Mouse (Mus musculus): ENCODE results near the gene Ythdf1.

Ythdf1 gene

DNA sequence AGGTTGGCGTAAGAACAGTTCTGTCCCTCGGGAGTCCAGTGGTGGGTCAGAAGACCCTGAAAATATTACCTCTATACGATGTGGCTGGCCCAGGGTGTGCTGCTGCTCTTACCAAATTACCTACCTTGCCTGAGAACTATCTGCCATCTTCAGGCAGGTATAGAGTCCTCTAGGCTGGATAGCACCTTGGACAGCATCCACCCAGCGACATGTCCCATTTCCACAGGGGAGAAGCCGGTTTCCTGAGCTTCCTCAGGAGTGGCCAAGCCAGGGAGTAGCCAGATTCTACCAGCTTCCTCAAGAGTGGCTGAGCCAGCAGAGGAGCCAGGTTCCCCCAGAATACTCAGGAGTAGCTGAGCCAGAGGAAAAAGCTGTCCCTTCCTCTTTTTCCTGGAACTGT is 35.5 kb downstream of the Ythdf1 start:
- in situ Hi-C loops (cut with MboI, MseI) = loop anchor here in 1 of 2 experiments (5.0 kb wide), 1 partner anchor 88 kb away; no protein-coding TSS in a partner anchor

DNA sequence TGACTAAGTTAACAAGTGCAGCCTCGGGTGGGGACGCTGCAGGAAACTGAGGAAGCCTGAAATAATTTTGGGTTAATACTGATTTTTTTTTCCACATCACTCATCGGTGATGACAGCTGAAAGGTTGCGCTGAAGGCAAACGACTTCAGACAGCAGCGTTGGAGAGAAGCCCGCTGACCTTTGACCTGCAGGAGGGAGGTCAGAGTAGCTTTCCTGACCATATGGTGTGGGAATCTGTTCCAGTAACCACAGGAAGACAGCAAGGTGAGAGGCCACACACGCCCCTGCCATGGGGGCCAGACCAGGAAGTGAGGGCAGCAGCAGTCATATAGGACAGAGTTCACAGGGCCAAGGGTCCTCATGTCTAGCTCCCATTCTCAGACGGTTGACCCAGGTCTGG is 39.5 kb downstream of the Ythdf1 start:
- in situ Hi-C loops (cut with MboI, MseI) = no loop called here

DNA sequence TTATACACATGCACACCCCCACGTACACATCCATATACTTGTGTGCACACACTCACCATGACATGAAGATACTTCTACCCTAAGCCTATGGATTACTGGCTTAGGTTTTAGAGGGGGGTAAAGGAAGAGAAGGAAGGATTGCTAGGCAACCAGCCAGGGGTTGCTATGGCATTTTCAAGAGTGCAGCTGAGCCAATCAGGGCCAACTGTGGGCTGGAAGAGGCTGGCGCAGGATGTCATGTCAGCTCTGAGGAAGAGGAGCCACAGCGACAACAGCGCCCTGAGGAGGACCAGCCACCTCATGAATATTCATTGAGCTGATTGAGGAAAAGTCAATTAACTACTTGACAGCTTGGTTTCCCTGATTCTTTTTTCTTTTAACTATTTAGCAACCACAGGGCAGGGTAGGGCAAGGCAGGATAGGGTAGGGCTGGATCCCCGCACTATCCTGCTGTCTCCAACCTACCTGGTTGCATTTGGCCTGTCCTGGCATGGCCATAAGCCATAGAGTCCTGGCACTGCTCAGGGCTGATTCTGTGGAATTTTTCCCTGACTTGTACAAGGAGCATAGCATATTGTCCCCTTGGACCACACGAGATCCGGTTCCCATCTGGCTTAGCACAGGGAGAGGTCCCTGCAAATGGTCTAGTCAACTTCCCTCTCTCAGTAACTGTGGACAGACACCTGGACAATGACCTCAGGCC is 41.2 kb downstream of the Ythdf1 start:
- in situ Hi-C loops (cut with MboI, MseI) = no loop called here

DNA sequence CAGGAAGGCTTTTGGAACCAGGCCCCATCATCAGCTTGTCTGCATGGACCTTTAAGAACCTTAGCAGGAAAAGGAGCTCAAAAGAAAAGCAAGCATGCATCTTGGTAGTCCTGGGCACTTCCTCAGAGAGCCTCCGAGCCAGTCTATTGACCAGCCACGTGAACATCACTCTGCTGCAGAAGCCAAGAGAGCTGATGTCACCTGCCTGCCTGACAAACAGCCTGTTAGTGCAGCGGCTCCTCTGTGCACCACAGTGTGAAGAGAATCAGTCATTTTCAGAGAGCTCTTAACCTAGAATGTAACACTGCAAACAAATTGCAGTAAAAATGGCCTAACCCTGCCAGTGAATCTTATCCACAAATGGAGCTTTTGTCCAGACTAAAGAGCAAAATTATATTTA is 50.7 kb downstream of the Ythdf1 start:
- in situ Hi-C loops (cut with MboI, MseI) = no loop called here

DNA sequence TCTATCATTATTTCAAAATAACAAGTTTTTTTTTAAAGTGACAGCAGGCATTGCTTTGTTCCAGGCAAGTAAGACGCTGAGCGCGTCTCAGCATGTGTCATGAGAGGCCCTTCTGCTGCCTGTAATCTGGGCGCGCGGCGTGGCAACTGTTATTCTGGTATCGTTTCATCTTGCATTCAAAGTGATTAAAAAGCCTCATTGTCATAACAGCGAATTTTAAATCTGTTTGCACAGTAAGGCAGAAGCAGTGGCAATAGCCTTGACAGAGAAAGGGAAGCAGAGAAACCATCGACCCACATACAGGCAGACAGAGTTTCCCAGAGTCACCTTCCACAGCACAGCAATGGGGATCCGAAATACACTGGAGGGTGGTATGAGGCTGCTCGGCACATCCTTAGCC is 59.2 kb downstream of the Ythdf1 start:
- in situ Hi-C loops (cut with MboI, MseI) = no loop called here

DNA sequence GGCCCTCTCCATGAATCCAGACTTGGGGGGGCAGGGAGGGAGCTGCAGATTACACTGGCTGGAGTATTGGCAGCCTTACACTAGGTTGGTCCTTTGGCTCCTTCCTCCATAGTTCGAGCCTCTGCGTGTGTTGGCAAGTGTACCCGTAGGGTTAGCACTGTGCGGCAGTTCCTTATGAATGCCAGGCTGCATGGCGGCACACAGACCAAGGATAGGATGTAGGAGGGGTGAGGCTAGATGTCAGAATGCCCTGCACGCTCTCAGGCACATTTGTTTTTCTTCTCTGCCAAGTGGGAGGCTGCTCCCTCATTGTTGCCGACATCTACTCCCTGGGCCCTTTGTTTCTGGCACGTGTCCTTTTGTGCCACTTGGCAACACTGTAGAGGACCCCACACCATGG is 63.6 kb downstream of the Ythdf1 start:
- in situ Hi-C loops (cut with MboI, MseI) = no loop called here

DNA sequence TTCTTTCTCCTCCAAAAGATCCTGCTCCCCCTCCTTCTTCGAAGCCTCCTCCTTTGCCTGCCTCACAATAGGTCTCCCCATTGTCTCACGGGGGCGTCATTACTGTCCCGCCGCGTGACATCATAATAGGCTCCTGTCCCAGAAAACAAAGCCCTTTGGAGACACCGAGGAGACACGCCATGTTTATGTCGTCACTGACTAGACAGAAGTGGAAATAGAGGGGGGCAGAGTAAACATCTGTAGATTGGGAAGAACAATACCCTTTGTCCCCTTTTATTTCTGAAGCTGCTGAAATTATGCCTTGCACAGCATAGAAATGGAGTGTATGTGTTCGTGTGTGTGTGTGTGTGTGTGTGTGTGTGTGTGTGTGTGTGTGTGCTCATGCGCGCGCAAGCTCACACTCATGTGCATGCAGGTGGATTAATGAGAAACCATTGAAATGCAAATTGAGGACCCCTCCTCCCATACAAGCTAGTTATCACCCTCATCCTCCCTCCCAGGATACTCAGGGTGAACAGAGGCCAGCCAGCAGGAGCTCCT is 65.7 kb downstream of the Ythdf1 start:
- in situ Hi-C loops (cut with MboI, MseI) = no loop called here
